Mouse (Mus musculus) embryonic facial prominence, embryonic 11.5 days (tissue): ENCODE data around the gene Glp1r. TPM values are rescaled to one million over a fixed set of nuclear protein-coding genes. Genes with fewer than 3 reads are reported as not detected.

Source experiments
- ATAC-seq: fragments of 200-750 bp; cut with Nextera tagmentation; replicated peaks from 2 replicates; pipeline ENCODE4 v1.8.0; 2017; ENCODE audit warnings: low read depth; ENCODE audit not compliant: insufficient number of reproducible peaks, low FRiP score, low TSS enrichment
- DNase-seq: peaks from one replicate; pipeline ENCODE4 v3.0.0-alpha.2; 2015; ENCODE audit warnings: low spot score
- H3K27ac ChIP-seq: fragments of 300-500 bp; sonication (generic); replicated peaks from 2 replicates; pipeline ENCODE4 v1.5.1; 2014; ENCODE audit warnings: mild to moderate bottlenecking, low read depth, low read length, control low read depth
- H3K27me3 ChIP-seq: fragments of 300-500 bp; sonication (generic); 2 replicates; pipeline ENCODE4 v1.6.1; 2014; ENCODE audit warnings: mild to moderate bottlenecking, low read length, moderate library complexity, mixed read lengths; ENCODE audit not compliant: control insufficient read depth, insufficient read depth
- H3K36me3 ChIP-seq: fragments of 300-500 bp; sonication (generic); replicated peaks from 2 replicates; pipeline ENCODE4 v1.6.1; 2014; ENCODE audit warnings: low read depth, mild to moderate bottlenecking, low read length, moderate library complexity, mixed read lengths; ENCODE audit not compliant: control insufficient read depth, insufficient read depth
- H3K4me1 ChIP-seq: fragments of 300-500 bp; sonication (generic); 2 replicates; pipeline ENCODE4 v1.6.1; 2014; ENCODE audit warnings: low read length, mixed read lengths; ENCODE audit not compliant: control insufficient read depth, insufficient read depth
- H3K4me2 ChIP-seq: fragments of 300-500 bp; sonication (generic); 2 replicates; pipeline ENCODE4 v1.6.1; 2014; ENCODE audit warnings: low read depth, mild to moderate bottlenecking, control low read depth, low read length, moderate library complexity
- H3K4me3 ChIP-seq: fragments of 300-500 bp; sonication (generic); 2 replicates; pipeline ENCODE4 v1.5.1; 2014; ENCODE audit warnings: low read depth, low read length, control low read depth
- H3K9ac ChIP-seq: fragments of 300-500 bp; sonication (generic); replicated peaks from 2 replicates; pipeline ENCODE4 v1.6.1; 2014; ENCODE audit warnings: mild to moderate bottlenecking, control low read depth, low read length
- H3K9me3 ChIP-seq: fragments of 300-500 bp; sonication (generic); replicated peaks from 2 replicates; pipeline ENCODE4 v1.6.1; 2016; ENCODE audit warnings: mild to moderate bottlenecking, low read length, inconsistent platforms, mixed read lengths; ENCODE audit not compliant: control insufficient read depth
- WGBS: fragments of 180-500 bp; shearing (Covaris S2); extraction: QIAGEN DNeasy Blood & Tissue Kit; methylation state at CpG from one replicate; pipeline ENCODE4 v1.1.7; 2014; 5-methylcytosine and 5-hydroxymethylcytosine counted together
- polyA plus RNA-seq: library from polyadenylated mRNA; unstranded; fragments of >200 nt; fragmentation: Nextera tagmentation; extraction: Ambion mirVana; gene quantifications from 2 replicates; pipeline ENCODE4 v1.2.1, GENCODE M21; 2014

Glp1r gene
- polyA plus RNA-seq: 0.08 TPM in 1 of 2 replicates, not detected in the other

DNA sequence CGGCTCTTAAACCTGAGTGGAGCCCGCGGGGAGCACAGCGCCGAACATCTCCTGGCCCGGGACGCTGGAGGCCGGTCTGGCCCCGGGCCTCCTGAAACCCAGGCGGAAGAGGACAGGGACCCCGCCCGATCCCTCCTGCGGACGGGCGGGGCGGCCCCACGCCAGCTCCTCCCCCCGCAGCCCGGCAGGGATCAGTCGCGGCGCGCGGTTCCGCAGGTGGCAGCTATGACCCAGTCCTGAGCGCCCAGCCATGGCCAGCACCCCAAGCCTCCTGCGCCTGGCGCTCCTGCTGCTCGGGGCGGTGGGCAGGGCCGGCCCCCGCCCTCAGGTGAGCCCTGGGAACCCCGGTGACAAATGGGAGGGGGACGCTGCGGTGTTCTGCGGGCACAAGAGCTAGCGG, at the start of gene Glp1r:
Gene Glp1r, plus strand, starts transcription at position 191 of the 400 bp plus-strand sequence.
- Histone ChIP-seq H3K27ac (no peak within 1 kb of the TSS), H3K9ac (peak within 1 kb of the TSS; percentile 41), H3K4me1 (no peaks in the 10 kb centered on the region), H3K27me3 (peaks cover 17% of the 10 kb centered on the region), H3K4me3 (peak within 1 kb of the TSS; percentile 42), H3K9me3 (no peaks in the 10 kb centered on the region), H3K36me3 (no peaks in the 10 kb centered on the region), H3K4me2 (peak within 1 kb of the TSS; percentile 93)
- peak; percentile 7 for DNase-seq
- no peak for ATAC-seq
- WGBS: under 1% methylated on average over 34 of the region's 37 CpGs

DNA sequence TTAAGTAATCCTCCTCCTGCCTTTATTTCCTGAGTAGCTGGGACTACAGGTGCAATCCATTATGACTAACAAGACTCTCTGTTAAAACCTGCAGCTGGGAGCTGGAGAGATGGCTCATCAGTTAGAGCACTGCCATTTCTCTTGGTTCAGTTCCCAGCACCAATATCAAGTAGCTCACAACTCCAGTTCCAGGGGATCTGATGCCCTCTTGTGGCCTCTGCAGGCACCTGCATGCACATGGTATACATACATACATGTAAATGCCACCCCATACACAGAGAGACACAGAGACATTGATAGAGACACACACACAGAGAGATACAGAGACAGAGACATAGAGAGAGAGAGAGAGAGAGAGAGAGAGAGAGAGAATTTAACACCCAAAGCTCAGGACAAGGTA, 49.3 kb upstream of the Glp1r start:
- no peaks in the 10 kb centered on the region for H3K27me3 ChIP-seq
- DNase-seq: no peak
- no peak overlapping the region for H3K27ac ChIP-seq
- ATAC-seq: no peak
- H3K9me3 ChIP-seq: no peaks in the 10 kb centered on the region
- no peak overlapping the region for H3K9ac ChIP-seq
- no peaks in the 10 kb centered on the region for H3K4me1 ChIP-seq
- no peaks in the 10 kb centered on the region for H3K36me3 ChIP-seq
- no peak overlapping the region for H3K4me2 ChIP-seq
- H3K4me3 ChIP-seq: no peak overlapping the region

DNA sequence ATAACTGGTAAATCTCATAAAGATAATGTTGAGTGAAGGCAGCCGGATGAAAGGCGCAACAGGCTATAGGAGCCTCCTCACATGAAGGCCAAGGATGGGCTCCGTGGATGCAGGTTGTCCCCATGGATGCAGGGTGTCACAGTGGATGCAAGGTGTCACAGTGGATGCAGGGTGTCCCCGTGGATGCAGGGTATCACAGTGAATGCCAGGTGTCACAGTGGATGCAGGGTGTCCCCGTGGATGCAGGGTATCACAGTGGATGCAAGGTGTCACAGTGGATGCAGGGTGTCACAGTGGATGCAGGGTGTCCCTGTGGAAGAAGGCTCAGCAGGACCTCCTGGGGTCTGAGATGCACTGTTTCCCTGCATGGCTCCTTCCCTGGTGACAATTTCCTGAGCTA, 44.3 kb upstream of the Glp1r start:
- no peak overlapping the region for H3K9ac ChIP-seq
- H3K27me3 ChIP-seq: no peaks in the 10 kb centered on the region
- H3K4me3 ChIP-seq: no peak overlapping the region
- WGBS: 85% methylated on average over 5 of the region's 5 CpGs
- no peak overlapping the region for H3K4me2 ChIP-seq
- ATAC-seq: no peak
- no peaks in the 10 kb centered on the region for H3K9me3 ChIP-seq
- no peaks in the 10 kb centered on the region for H3K36me3 ChIP-seq
- DNase-seq: no peak
- H3K27ac ChIP-seq: no peak overlapping the region
- no peaks in the 10 kb centered on the region for H3K4me1 ChIP-seq

DNA sequence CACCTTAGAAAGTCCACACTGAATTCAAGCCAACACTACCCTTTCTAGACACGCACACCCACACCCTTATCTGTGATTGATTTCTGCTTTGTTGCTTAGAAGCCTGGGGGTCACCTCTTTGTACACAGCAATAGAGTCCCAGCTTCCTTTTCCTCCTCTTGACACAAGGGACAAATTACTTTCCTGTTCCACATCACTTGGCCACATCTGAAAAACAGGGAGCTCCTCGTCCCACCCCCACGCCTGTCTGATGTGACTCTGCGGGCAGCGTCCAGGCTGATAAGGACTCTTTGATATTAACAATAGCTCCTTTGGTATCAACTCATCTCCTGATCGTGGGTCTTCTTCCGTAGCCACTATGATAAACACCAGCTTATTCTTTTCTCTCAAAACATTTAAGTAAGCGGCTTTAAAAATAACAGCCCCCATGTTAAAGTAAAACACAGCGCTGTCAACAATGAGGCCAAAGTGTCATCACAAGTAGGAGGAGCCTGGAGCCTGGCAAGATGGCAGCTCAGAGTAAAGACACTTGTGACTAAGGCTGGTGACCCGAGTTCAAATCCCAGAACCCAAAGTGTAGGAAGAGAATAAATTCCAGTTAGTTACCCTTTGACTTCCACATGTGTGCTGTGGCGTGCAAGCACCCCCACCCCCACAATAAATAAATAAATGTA, 42.9 kb upstream of the Glp1r start:
- ATAC-seq (no peak), DNase-seq (no peak)
- Histone ChIP-seq H3K4me1 (no peaks in the 10 kb centered on the region), H3K9me3 (no peaks in the 10 kb centered on the region), H3K27ac (no peak overlapping the region), H3K4me3 (no peak overlapping the region), H3K4me2 (no peak overlapping the region), H3K36me3 (no peaks in the 10 kb centered on the region), H3K27me3 (no peaks in the 10 kb centered on the region), H3K9ac (no peak overlapping the region)
- 57% methylated on average over 11 of the region's 11 CpGs for WGBS

DNA sequence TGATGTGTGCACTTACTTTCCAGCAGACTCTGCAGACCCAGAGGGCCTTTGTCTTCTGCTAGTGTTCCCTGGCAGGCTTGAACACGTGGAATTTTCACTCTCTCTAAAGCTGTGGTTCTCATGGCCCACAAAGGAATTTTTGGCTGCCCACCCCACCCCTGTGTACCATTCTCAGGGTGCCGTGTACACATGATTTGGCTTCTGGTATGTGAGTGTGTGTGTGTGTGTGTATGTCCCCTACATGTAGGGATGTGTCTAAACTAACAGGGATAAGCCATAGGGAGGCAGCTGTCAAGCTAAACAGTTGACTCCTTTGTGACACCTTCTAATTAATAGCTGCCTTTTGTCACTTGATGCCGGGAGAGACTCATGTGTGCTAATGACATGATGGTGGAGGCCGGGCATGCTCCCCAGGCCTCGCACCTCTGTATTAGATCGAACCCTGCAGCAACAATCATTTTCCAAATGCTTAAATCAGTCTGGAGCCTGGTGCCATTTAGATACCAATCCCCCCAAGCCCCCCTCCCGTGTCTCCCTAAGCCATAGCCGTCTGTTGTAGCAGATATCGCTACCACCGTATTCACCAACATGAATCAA, 41.5 kb upstream of the Glp1r start:
- ATAC-seq (no peak), DNase-seq (no peak)
- Histone ChIP-seq H3K27me3 (no peaks in the 10 kb centered on the region), H3K36me3 (no peaks in the 10 kb centered on the region), H3K9me3 (no peaks in the 10 kb centered on the region), H3K4me2 (no peak overlapping the region), H3K9ac (no peak overlapping the region), H3K4me1 (no peaks in the 10 kb centered on the region), H3K4me3 (no peak overlapping the region), H3K27ac (no peak overlapping the region)
- WGBS: 51% methylated on average over 10 of the region's 10 CpGs

DNA sequence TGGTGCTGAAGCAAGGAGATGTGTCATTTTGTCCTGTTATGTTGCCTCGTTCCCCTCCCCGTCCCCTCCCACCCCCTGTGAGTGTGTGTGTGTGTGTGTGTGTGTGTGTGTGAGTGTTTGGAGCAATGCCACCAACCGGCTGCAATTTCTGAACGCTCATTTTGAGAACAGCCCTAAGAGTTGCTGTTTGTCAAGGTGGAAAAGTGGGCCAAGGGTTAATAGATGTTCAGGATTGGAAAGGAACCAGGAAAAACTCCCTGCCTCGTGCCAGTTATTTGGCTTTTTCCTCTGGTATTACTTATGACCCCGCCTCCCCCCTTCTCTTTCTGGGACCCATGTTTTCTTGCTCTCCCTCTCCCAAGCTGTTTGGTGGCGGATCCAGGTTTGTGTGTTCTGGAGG, 41.0 kb upstream of the Glp1r start:
- H3K4me2 ChIP-seq: no peak overlapping the region
- no peak overlapping the region for H3K9ac ChIP-seq
- H3K27ac ChIP-seq: no peak overlapping the region
- H3K9me3 ChIP-seq: no peaks in the 10 kb centered on the region
- no peak for ATAC-seq
- no peak for DNase-seq
- no peak overlapping the region for H3K4me3 ChIP-seq
- 72% methylated on average over 7 of the region's 7 CpGs for WGBS
- H3K4me1 ChIP-seq: no peaks in the 10 kb centered on the region
- H3K27me3 ChIP-seq: no peaks in the 10 kb centered on the region
- no peaks in the 10 kb centered on the region for H3K36me3 ChIP-seq

DNA sequence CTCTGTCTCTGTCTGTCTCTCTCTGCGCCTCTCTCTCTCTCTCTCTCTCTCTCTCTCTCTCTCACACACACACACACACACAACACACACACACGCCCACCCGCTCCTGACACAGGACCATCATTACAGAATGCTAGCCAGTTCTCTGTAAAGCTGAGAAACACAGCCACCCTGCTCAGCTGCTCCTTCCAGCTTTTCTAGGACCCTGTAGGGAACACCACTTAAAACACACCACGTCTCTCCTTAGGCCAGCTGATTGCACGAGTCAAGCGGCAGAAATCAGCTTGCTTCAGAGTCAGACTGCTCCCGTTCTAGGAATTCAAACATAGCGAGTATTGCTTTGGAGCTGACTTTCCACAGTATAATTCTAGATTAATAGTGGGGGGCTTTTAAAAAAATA, 35.3 kb upstream of the Glp1r start:
- H3K9ac ChIP-seq: no peak overlapping the region
- no peaks in the 10 kb centered on the region for H3K36me3 ChIP-seq
- H3K4me1 ChIP-seq: no peaks in the 10 kb centered on the region
- WGBS: 75% methylated on average over 8 of the region's 8 CpGs
- H3K4me3 ChIP-seq: no peak overlapping the region
- DNase-seq (no peak), ATAC-seq (no peak)
- H3K4me2 ChIP-seq: no peak overlapping the region
- no peaks in the 10 kb centered on the region for H3K27me3 ChIP-seq
- no peak overlapping the region for H3K27ac ChIP-seq
- H3K9me3 ChIP-seq: no peaks in the 10 kb centered on the region

DNA sequence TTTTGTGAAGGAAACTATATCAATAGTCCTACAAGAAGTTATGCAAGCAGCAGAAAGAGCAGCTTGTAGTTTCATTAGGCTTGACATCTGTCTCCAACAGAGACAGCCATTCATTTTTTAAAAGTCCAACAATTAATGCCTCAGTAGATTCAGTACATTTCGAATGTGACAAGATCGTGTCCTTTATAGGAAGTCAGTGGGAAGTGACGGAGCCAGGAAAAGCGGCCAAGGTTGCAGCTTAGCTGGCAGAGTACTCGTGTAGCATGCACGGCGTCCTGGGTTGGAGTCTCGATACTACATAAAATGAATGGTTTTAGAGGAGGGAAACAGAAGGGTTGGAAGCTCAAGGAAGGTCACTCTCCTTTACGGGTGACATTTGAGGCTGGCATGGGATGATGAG, 34.7 kb upstream of the Glp1r start:
- H3K4me3 ChIP-seq: no peak overlapping the region
- H3K27me3 ChIP-seq: no peaks in the 10 kb centered on the region
- H3K27ac ChIP-seq: no peak overlapping the region
- H3K4me1 ChIP-seq: no peaks in the 10 kb centered on the region
- no peak overlapping the region for H3K9ac ChIP-seq
- no peak overlapping the region for H3K4me2 ChIP-seq
- ATAC-seq (no peak), DNase-seq (no peak)
- no peaks in the 10 kb centered on the region for H3K36me3 ChIP-seq
- WGBS: 88% methylated on average over 9 of the region's 9 CpGs
- no peaks in the 10 kb centered on the region for H3K9me3 ChIP-seq
